Mouse (Mus musculus): ENCODE results near the gene Hyal1. TPM values are rescaled to one million over a fixed set of nuclear protein-coding genes. Genes with fewer than 3 reads are reported as not detected.
A peak's percentile ranks its signal among the peaks of the same experiment; 100 is the strongest.

The Hyal1 gene
- polyA plus RNA-seq, 1 experiment from 2014 or later = 4.6 TPM

- Histone ChIP-seq H3K27ac (replicated peaks in 1 of 2; ENCODE audit: control insufficient read depth in 1 of 2, insufficient read depth in 1 of 2, low read depth in 2 of 2, low read length in 2 of 2) (peak overlapping the region; percentile 64 to 96), H3K36me3 (ENCODE audit: control insufficient read depth, insufficient read depth, low read length) (peaks cover 58% of the 10 kb centered on the region), H3K27me3 (ENCODE audit: control insufficient read depth, insufficient read depth, low read length) (no peaks in the 10 kb centered on the region), H3K9me3 (ENCODE audit: control insufficient read depth, low read length) (no peaks in the 10 kb centered on the region), H3K4me3 (ENCODE audit: control insufficient read depth in 1 of 2, insufficient read depth in 1 of 2, low read depth in 1 of 2, low read length in 2 of 2) (no peak overlapping the region), H3K4me2 (ENCODE audit: low read length) (peak overlapping the region; percentile 50), H3K9ac (ENCODE audit: low read length) (peak overlapping the region; percentile 41), H3K4me1 (ENCODE audit: control insufficient read depth in 2 of 2, insufficient read depth in 2 of 2, low read length in 2 of 2) (peaks cover 64 to 77% of the 10 kb centered on the region in 2 experiments)
- ATAC-seq (ENCODE audit: insufficient number of reproducible peaks, insufficient read depth, low FRiP score, low read depth) = no peak
- 36% methylated on average over 4 of the region's 4 CpGs for WGBS
These were observed 52.6 kb downstream of the Hyal1 start for GRCm38 (mm10) chr9:107629411-107629730.

- no peaks in the 10 kb centered on the region for H3K9me3 ChIP-seq (ENCODE audit: control insufficient read depth, low read length)
- H3K27ac ChIP-seq (replicated peaks in 1 of 2; ENCODE audit: control insufficient read depth in 1 of 2, insufficient read depth in 1 of 2, low read depth in 2 of 2, low read length in 2 of 2) = peak overlapping the region; percentile 25 to 96
- peak overlapping the region; percentile 41 for H3K9ac ChIP-seq (ENCODE audit: low read length)
- peaks cover 52% of the 10 kb centered on the region for H3K36me3 ChIP-seq (ENCODE audit: control insufficient read depth, insufficient read depth, low read length)
- no peaks in the 10 kb centered on the region for H3K27me3 ChIP-seq (ENCODE audit: control insufficient read depth, insufficient read depth, low read length)
- no peak overlapping the region for H3K4me3 ChIP-seq (ENCODE audit: control insufficient read depth in 1 of 2, insufficient read depth in 1 of 2, low read depth in 1 of 2, low read length in 2 of 2)
- WGBS = 23% methylated on average over 14 of the region's 14 CpGs
- peak overlapping the region; percentile 50 for H3K4me2 ChIP-seq (ENCODE audit: low read length)
- no peak for ATAC-seq (ENCODE audit: insufficient number of reproducible peaks, insufficient read depth, low FRiP score, low read depth)
- H3K4me1 ChIP-seq (ENCODE audit: control insufficient read depth in 2 of 2, insufficient read depth in 2 of 2, low read length in 2 of 2) = peaks cover 60 to 75% of the 10 kb centered on the region in 2 experiments
These were observed 53.2 kb downstream of the Hyal1 start for GRCm38 (mm10) chr9:107629901-107630425.

GRCm38 (mm10) chr9:107630576-107630975 is 53.8 kb downstream of the Hyal1 start:
- H3K27ac ChIP-seq (replicated peaks in 1 of 2; ENCODE audit: control insufficient read depth in 1 of 2, insufficient read depth in 1 of 2, low read depth in 2 of 2, low read length in 2 of 2) = peak overlapping the region; percentile 25 to 96
- H3K36me3 ChIP-seq (ENCODE audit: control insufficient read depth, insufficient read depth, low read length) = peaks cover 45% of the 10 kb centered on the region
- H3K9me3 ChIP-seq (ENCODE audit: control insufficient read depth, low read length) = no peaks in the 10 kb centered on the region
- H3K9ac ChIP-seq (ENCODE audit: low read length) = peak overlapping the region; percentile 41
- peaks cover 60 to 71% of the 10 kb centered on the region in 2 experiments for H3K4me1 ChIP-seq (ENCODE audit: control insufficient read depth in 2 of 2, insufficient read depth in 2 of 2, low read length in 2 of 2)
- ATAC-seq (ENCODE audit: insufficient number of reproducible peaks, insufficient read depth, low FRiP score, low read depth) = no peak
- H3K4me2 ChIP-seq (ENCODE audit: low read length) = peak overlapping the region; percentile 50
- H3K27me3 ChIP-seq (ENCODE audit: control insufficient read depth, insufficient read depth, low read length) = no peaks in the 10 kb centered on the region
- H3K4me3 ChIP-seq (ENCODE audit: control insufficient read depth in 1 of 2, insufficient read depth in 1 of 2, low read depth in 1 of 2, low read length in 2 of 2) = no peak overlapping the region
- 13% methylated on average over 4 of the region's 4 CpGs for WGBS

Other genes with a start within 250 kb of the Hyal1 start
- gene Hemk1, start 238.6 kb upstream of the Hyal1 start, polyA plus RNA-seq (2014; fragmentation: Nextera tagmentation; extraction: Ambion mirVana) = 13.6 and 14.2 TPM in 2 replicates
- 0.51 and 1.1 TPM in 2 replicates for gene 6430571L13Rik, start 236.3 kb upstream of the Hyal1 start, polyA plus RNA-seq (2014; fragmentation: Nextera tagmentation; extraction: Ambion mirVana)
- gene Cacna2d2, start 177.3 kb upstream of the Hyal1 start, polyA plus RNA-seq (2014; fragmentation: Nextera tagmentation; extraction: Ambion mirVana) = 3.0 and 5.6 TPM in 2 replicates
- gene Tmem115, start 43.0 kb upstream of the Hyal1 start, polyA plus RNA-seq (2014; fragmentation: Nextera tagmentation; extraction: Ambion mirVana) = 38.6 and 39.7 TPM in 2 replicates
- 17.6 and 22.8 TPM in 2 replicates for gene Cyb561d2, start 34.7 kb upstream of the Hyal1 start, polyA plus RNA-seq (2014; fragmentation: Nextera tagmentation; extraction: Ambion mirVana)
- 28.4 and 31.6 TPM in 2 replicates for gene Nprl2, start 34.7 kb upstream of the Hyal1 start, polyA plus RNA-seq (2014; fragmentation: Nextera tagmentation; extraction: Ambion mirVana)
- gene Zmynd10, start 29.6 kb upstream of the Hyal1 start, polyA plus RNA-seq (2014; fragmentation: Nextera tagmentation; extraction: Ambion mirVana) = 0.27 TPM in 1 of 2 replicates, not detected in the other
- 42.5 and 47.7 TPM in 2 replicates for gene Rassf1, start 25.4 kb upstream of the Hyal1 start, polyA plus RNA-seq (2014; fragmentation: Nextera tagmentation; extraction: Ambion mirVana)
- gene Tusc2, start 13.7 kb upstream of the Hyal1 start, polyA plus RNA-seq (2014; fragmentation: Nextera tagmentation; extraction: Ambion mirVana) = 49.0 and 53.0 TPM in 2 replicates
- gene Hyal2, start 9.0 kb upstream of the Hyal1 start, polyA plus RNA-seq (2014; fragmentation: Nextera tagmentation; extraction: Ambion mirVana) = 94.1 and 103 TPM in 2 replicates
- 10.0 and 14.9 TPM in 2 replicates for gene Naa80, start 2.0 kb downstream of the Hyal1 start, polyA plus RNA-seq (2014; fragmentation: Nextera tagmentation; extraction: Ambion mirVana)
- 0.46 and 0.53 TPM in 2 replicates for gene Hyal3, start 3.9 kb downstream of the Hyal1 start, polyA plus RNA-seq (2014; fragmentation: Nextera tagmentation; extraction: Ambion mirVana)
- 44.6 and 45.7 TPM in 2 replicates for gene Ifrd2, start 10.7 kb downstream of the Hyal1 start, polyA plus RNA-seq (2014; fragmentation: Nextera tagmentation; extraction: Ambion mirVana)
- gene Sema3b, start 32.3 kb downstream of the Hyal1 start, polyA plus RNA-seq (2014; fragmentation: Nextera tagmentation; extraction: Ambion mirVana) = 6.5 and 7.2 TPM in 2 replicates
- gene Gnai2, start 58.4 kb downstream of the Hyal1 start, polyA plus RNA-seq (2014; fragmentation: Nextera tagmentation; extraction: Ambion mirVana) = 379 and 410 TPM in 2 replicates
- 2.7 TPM in 2 replicates for gene Slc38a3, start 92.6 kb downstream of the Hyal1 start, polyA plus RNA-seq (2014; fragmentation: Nextera tagmentation; extraction: Ambion mirVana)
- gene Gnat1, start 102.8 kb downstream of the Hyal1 start, polyA plus RNA-seq (2014; fragmentation: Nextera tagmentation; extraction: Ambion mirVana) = 0.63 and 1.7 TPM in 2 replicates
- 4.6 and 6.2 TPM in 2 replicates for gene Sema3f, start 133.5 kb downstream of the Hyal1 start, polyA plus RNA-seq (2014; fragmentation: Nextera tagmentation; extraction: Ambion mirVana)
- 116 and 118 TPM in 2 replicates for gene Rbm5, start 194.1 kb downstream of the Hyal1 start, polyA plus RNA-seq (2014; fragmentation: Nextera tagmentation; extraction: Ambion mirVana)